Mouse (Mus musculus): ENCODE results near the gene Ndrg2.

- TF ChIP-seq EP300 (optimal IDR thresholded peaks at IDR 0.05) (no peak), CTCF (IDR thresholded peaks at IDR 0.05; ENCODE audit: low read depth) (no peak)
Measured at GRCm38 (mm10) chr14:51896019-51896418, 17.9 kb downstream of the Ndrg2 start.
